Mouse (Mus musculus): ENCODE measurements at regions not wholly inside any gene's neighbourhood (a gene's known extent, or its start where the extent isn't known, plus 50 kb on each side); places are given as distances from the start of the nearest gene placed in this dataset.
A peak's percentile ranks its signal among the peaks of the same experiment; 100 is the strongest.

GRCm38 (mm10) chr7:135767493-135767892, 51.3 kb upstream of the Mki67 start:
- no peak for DNase-seq (ENCODE audit: low read depth, low spot score)

DNA sequence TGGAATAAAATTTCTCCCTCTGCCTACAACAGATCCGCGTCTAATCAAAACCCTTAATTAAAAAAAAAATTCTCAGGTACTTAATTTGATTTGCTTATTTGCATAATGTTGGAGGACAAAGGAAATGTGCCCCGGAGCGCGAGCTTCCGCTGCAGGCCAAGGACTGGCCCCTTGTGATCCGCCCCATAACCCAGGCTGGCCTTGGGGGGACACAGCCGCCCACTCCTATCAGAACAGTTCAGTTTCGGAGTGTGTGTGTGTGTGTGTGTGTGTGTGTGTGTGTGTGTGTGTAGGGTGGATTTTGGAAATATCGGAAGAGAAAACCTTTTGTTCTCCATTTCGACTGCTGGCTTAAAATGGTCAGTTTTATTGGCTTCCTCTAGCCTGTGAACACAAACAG, 51.9 kb upstream of the Mki67 start:
- DNase-seq (ENCODE audit: low read depth, low spot score): no peak

- DNase-seq (ENCODE audit: low read depth, low spot score): peak; percentile 64
These were observed 52.4 kb upstream of the Mki67 start for GRCm38 (mm10) chr7:135768592-135768991.

DNA sequence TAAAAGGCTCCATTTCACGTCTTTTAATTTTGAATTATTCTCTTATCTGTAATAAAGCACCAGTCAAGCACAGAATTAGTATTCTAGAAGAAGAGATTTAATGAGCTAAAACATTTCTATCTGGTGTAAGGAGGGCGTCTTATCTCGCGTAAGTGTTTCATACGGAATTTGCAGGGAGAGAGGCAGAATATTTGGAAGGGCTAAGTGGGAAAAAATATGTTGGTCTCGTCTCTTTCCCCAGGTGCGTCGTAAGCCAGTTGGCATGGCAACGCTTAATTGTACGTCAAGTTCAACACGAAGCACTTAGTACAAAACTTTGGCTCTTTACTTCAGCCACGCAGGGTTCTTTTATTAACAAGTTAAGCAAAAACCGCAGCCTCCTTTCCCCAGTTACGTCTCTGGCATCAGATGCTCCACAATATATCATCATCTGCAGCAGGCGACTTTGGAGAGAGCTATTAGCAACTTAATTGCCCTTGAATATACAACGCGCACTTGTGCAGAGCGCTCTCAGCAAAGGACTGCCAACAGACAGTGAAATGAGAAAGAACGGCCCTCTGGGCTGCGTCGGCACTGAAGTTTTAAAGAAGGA, 53.0 kb upstream of the Mki67 start:
- DNase-seq (ENCODE audit: low read depth, low spot score): no peak

- peak; percentile 12 for DNase-seq (ENCODE audit: low read depth, low spot score)
These were observed 53.9 kb upstream of the Mki67 start for GRCm38 (mm10) chr7:135770051-135770450.

- no peak for DNase-seq (ENCODE audit: low read depth, low spot score)
These were observed 59.8 kb upstream of the Mki67 start for GRCm38 (mm10) chr7:135775832-135776433.

GRCm38 (mm10) chr7:135790167-135790566, 74.0 kb upstream of the Mki67 start:
- no peak for DNase-seq (ENCODE audit: low read depth, low spot score)

- DNase-seq (ENCODE audit: low read depth, low spot score): peak; percentile 66
These were observed 74.8 kb upstream of the Mki67 start for GRCm38 (mm10) chr7:135790978-135791377.

DNA sequence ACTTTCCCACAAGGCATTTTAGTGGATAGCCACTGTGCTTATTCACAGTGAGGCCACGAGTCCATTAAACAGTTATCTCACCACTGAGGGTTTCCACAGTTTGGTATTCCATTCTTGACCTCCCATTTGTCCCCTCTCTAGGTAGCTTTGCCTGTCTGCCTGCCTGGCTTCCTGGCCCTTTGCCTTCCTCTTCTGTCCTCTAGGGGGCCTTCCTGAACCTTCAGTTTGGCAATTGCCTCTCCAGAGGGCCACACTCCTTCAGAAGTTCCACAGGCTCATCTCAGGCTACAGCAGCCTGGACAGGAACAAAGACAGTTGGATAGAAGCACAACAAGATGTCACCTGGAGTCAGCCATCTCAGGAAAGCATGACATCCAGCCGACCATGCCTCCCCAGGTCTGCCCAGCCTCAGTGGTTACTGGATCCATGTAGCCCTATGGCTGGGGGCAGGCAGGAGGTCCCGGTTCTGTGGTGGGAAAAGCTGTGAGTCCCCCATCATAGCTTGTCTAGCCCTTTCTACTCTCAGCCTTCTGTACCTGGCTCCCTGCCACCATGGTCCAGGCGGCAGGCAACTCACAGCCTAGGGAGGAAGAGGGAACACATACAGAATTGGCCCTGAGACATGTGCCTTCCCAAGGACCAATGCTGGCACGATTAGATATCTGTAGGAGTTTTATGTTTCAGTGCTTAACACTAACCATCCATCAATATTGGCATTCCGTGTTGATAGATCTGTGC, 76.0 kb upstream of the Mki67 start:
- DNase-seq (ENCODE audit: low read depth, low spot score): peak; percentile 17

- peak; percentile 63 for DNase-seq (ENCODE audit: low read depth, low spot score)
These were observed 76.8 kb upstream of the Mki67 start for GRCm38 (mm10) chr7:135792918-135793317.

DNA sequence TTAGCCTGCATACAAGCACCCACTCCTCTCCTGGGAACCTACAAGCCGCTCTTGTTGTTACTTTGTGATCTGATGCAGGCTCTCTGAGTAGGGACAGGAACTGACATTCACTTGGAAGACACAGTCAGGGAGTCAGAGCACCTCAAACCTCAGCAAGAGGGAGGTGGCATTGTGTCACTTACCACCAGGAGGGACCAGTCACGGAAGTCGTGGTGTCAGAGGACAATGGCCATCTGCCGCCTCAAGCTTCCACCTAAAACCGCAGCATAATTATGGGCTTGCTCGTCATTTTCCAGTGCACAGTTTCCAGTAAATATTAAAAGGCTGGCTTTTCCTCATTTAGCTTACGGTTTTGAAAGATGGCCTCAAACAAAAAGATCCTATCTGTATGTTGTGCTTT, 78.1 kb upstream of the Mki67 start:
- DNase-seq (ENCODE audit: low read depth, low spot score): no peak

- DNase-seq (ENCODE audit: low read depth, low spot score): no peak
These were observed 78.5 kb upstream of the Mki67 start for GRCm38 (mm10) chr7:135794679-135795078.

GRCm38 (mm10) chr7:135798441-135798840, 82.3 kb upstream of the Mki67 start:
- DNase-seq (ENCODE audit: low read depth, low spot score): no peak

DNA sequence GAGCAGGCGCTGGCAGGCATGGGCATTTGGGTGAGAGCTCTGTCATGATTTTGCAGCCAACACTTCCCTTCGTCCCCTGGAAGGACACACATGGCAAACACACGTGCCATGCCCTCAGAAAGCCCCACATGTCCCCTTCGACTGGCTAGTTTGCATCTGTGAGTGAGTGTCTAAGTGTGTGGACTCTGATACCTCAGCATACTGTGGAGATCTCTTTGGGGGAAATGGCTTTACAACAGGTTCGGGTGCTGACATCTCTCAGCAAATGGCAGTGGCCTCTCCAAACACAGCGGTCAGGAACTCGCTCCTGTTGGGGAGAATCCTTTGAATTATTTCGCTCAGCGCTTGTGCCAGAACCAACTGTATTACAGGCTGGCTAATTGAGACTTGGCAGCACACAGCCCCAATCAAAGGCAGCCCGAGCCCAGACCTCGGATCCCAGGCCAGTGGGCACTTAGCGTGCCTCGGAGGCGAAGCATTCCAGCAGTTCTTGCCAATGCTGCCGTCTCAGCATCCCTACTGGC, 86.5 kb upstream of the Mki67 start:
- no peak for DNase-seq (ENCODE audit: low read depth, low spot score)

GRCm38 (mm10) chr7:135804730-135805129, 88.6 kb upstream of the Mki67 start:
- no peak for DNase-seq (ENCODE audit: low read depth, low spot score)

GRCm38 (mm10) chr7:135806139-135806538, 90.0 kb upstream of the Mki67 start:
- no peak for DNase-seq (ENCODE audit: low read depth, low spot score)

DNA sequence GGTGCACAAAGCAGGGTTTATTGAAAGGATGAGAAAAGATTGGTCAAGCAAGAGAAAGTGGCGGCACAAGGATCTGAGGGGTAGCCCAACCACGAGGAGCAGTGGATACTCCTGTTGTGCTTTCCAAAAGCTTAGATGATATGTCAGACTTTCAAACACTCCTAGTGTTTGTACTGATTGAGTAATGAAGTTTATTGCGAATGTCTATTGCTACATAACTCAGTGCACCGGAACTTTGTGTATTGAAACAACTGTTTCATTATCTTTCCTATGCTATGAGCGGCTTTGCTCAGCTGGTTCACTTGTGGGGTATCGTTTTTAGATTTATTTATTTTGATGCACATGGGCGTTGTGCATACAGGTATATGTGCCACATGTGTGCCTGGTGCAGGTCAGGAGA, 90.5 kb upstream of the Mki67 start:
- DNase-seq (ENCODE audit: low read depth, low spot score): no peak

GRCm38 (mm10) chr7:135809167-135809566, 93.0 kb upstream of the Mki67 start:
- no peak for DNase-seq (ENCODE audit: low read depth, low spot score)

DNA sequence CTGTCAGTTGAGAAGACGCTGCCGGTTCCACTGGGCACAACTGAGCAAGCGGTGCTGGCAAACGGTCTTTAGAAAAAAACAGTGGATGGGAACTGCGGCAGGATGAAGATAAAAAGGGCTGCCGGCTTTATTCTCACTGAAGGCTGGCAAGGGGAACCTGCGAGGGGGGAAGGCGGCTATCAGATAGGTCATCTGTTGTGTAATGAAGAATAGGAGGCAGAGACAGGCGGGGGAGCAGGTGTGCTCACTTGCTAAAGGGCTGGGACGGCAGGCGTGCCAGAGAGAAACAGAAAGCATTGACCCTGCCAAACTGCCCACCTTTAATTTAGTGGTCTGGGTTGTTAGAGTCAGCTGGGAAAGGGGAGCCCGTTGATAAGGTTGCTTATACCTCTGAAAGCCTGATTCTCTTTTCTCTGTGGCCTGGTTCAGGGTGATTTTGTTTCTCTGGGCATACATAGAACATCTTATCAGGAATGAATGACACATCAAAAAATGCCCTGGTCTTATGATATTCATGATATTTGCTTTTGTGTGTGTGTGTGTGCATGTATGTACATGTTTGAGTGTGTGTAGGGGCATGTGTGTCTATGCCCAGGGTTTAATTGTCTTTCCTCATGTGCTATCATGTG, 93.7 kb upstream of the Mki67 start:
- DNase-seq (ENCODE audit: low read depth, low spot score): no peak

GRCm38 (mm10) chr7:135810971-135811370, 94.8 kb upstream of the Mki67 start:
- no peak for DNase-seq (ENCODE audit: low read depth, low spot score)

GRCm38 (mm10) chr7:135813616-135814015, 97.5 kb upstream of the Mki67 start:
- DNase-seq (ENCODE audit: low read depth, low spot score): no peak

GRCm38 (mm10) chr7:135816191-135816590, 100.0 kb upstream of the Mki67 start:
- no peak for DNase-seq (ENCODE audit: low read depth, low spot score)
